9 mouse cellular contexts compared by ENCODE assay signal in the genomic region with DNA sequence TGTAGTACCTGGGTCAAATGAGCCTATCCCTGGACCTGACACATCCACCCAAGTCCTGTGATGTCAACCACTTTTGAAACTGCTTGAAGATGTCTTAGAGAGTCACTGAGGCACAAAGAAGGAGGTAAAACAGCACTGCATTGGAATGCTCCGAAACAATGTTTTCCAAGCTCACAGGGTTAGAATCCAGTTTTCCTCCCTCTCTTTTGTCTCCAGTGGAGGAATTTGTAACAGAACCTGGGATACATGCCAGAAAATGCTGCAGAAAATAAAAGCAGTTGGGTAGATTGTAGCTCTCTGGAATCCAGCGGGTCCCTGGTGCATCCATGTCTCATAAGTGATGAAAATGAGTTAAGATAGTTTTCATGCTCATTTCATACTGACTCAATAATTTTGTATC.
A peak's percentile ranks its signal among the peaks of the same experiment; 100 is the strongest.
DNase-seq lines count a peak whose midpoint lies in the region; ATAC-seq and TF ChIP-seq lines count a peak whose summit lies in the region.
"Had no signal": no experiment of that assay in that cellular context is flagged by ENCODE, and none has a peak within 500 bp of the region (broad histone marks: within the 10 kb centered on the region; RNA-seq: fewer than 3 reads in every experiment).

No protein-coding gene starts in this region.

- H3K27me3 ChIP-seq in hindbrain, embryonic 14.5 days (ENCODE audit: control insufficient read depth, insufficient read depth, low read length) = no peaks in the 10 kb centered on the region
- H3K27me3 ChIP-seq in hindbrain, embryonic 13.5 days = no peaks in the 10 kb centered on the region
- H3K27me3 ChIP-seq in lung, embryonic 15.5 days = no peaks in the 10 kb centered on the region
- no peaks in the 10 kb centered on the region for H3K27me3 ChIP-seq in cerebellum, adult 2 months (ENCODE audit: control insufficient read depth, insufficient read depth, low read length)

- no peak overlapping the region for H3K27ac ChIP-seq in hindbrain, embryonic 14.5 days
- no peak overlapping the region for H3K27ac ChIP-seq in hindbrain, embryonic 13.5 days
- peak overlapping the region; percentile 34 for H3K27ac ChIP-seq in lung, embryonic 15.5 days
- peak overlapping the region; percentile 42; the same call in 1 of the 2 replicates for H3K27ac ChIP-seq in embryonic fibroblast, embryonic 13.5 days (ENCODE audit: insufficient read depth, low read length)
- H3K27ac ChIP-seq in cerebellum, adult 2 months (ENCODE audit: insufficient read depth, low read length) = no peak overlapping the region

- H3K4me2 ChIP-seq in hindbrain, embryonic 14.5 days (replicated peaks) = no peak overlapping the region
- no peak overlapping the region for H3K4me2 ChIP-seq in hindbrain, embryonic 13.5 days
- no peak overlapping the region for H3K4me2 ChIP-seq in lung, embryonic 15.5 days

- no peak for TF ChIP-seq CTCF in embryonic fibroblast, embryonic 13.5 days (IDR thresholded peaks at IDR 0.05; ENCODE audit: borderline replicate concordance, insufficient read depth, low read length)
- TF ChIP-seq CTCF in cerebellum, adult 2 months (IDR thresholded peaks at IDR 0.05; ENCODE audit: borderline replicate concordance, insufficient read depth, low read depth, low read length) = no peak

- H3K4me3 ChIP-seq in hindbrain, embryonic 14.5 days (replicated peaks; ENCODE audit: low read length) = no peak overlapping the region
- no peak overlapping the region for H3K4me3 ChIP-seq in hindbrain, embryonic 13.5 days
- no peak overlapping the region for H3K4me3 ChIP-seq in lung, embryonic 15.5 days
- H3K4me3 ChIP-seq in embryonic fibroblast, embryonic 13.5 days (ENCODE audit: insufficient read depth, low read length) = no peak overlapping the region
- H3K4me3 ChIP-seq in cerebellum, adult 2 months (replicated peaks; ENCODE audit: insufficient read depth, low read depth, low read length) = no peak overlapping the region

- no peak for TF ChIP-seq POLR2A in embryonic fibroblast, embryonic 13.5 days (IDR thresholded peaks at IDR 0.05; ENCODE audit: low read depth, low read length)
- no peak for TF ChIP-seq POLR2A in cerebellum, adult 2 months (IDR thresholded peaks at IDR 0.05; ENCODE audit: borderline replicate concordance, insufficient read depth, low read length)

- peak; percentile 35 for DNase-seq in hindbrain, embryonic 14.5 days (ENCODE audit: low spot score)
- DNase-seq in lung, postnatal 36 days = no peak
- DNase-seq in brain, adult 2 months (ENCODE audit: low read depth, low spot score) = peak; percentile 60
- DNase-seq in cerebellum, adult 2 months = no peak
- DNase-seq: cerebellum, postnatal 10 days had no signal

- ATAC-seq in hindbrain, embryonic 14.5 days (ENCODE audit: low FRiP score) = no peak
- no peak for ATAC-seq in hindbrain, embryonic 13.5 days (ENCODE audit: low FRiP score)
- ATAC-seq in lung, embryonic 15.5 days (ENCODE audit: borderline replicate concordance, extremely low read depth, low FRiP score, low TSS enrichment) = no peak
- ATAC-seq: hindbrain, embryonic 16.5 days had no signal

- H3K36me3 ChIP-seq in hindbrain, embryonic 14.5 days (replicated peaks; ENCODE audit: control insufficient read depth, insufficient read depth) = no peaks in the 10 kb centered on the region
- no peaks in the 10 kb centered on the region for H3K36me3 ChIP-seq in hindbrain, embryonic 13.5 days
- no peaks in the 10 kb centered on the region for H3K36me3 ChIP-seq in lung, embryonic 15.5 days

- no peaks in the 10 kb centered on the region for H3K9me3 ChIP-seq in hindbrain, embryonic 14.5 days (ENCODE audit: control insufficient read depth, low read length)
- H3K9me3 ChIP-seq in hindbrain, embryonic 13.5 days = no peaks in the 10 kb centered on the region
- H3K9me3 ChIP-seq in lung, embryonic 15.5 days = no peaks in the 10 kb centered on the region

- WGBS in hindbrain, embryonic 14.5 days = 66% methylated on average over 2 of the region's 2 CpGs
- WGBS in hindbrain, embryonic 13.5 days = 79% methylated on average over 2 of the region's 2 CpGs
- WGBS in lung, embryonic 15.5 days = 27% methylated on average over 2 of the region's 2 CpGs
- WGBS in cerebellum, adult 2 months = 30% methylated on average over 2 of the region's 2 CpGs

- no peaks in the 10 kb centered on the region for H3K4me1 ChIP-seq in hindbrain, embryonic 14.5 days (replicated peaks; ENCODE audit: control insufficient read depth, insufficient read depth, low read length)
- 0 out of 2 replicates have a peak, but pooled peaks cover 3% of the 10 kb centered on the region for H3K4me1 ChIP-seq in hindbrain, embryonic 13.5 days (replicated peaks)
- H3K4me1 ChIP-seq in lung, embryonic 15.5 days = peaks cover 7% of the 10 kb centered on the region
- H3K4me1 ChIP-seq in embryonic fibroblast, embryonic 13.5 days (ENCODE audit: control insufficient read depth, insufficient read depth, low read length) = peaks cover 4% of the 10 kb centered on the region
- no peaks in the 10 kb centered on the region for H3K4me1 ChIP-seq in cerebellum, adult 2 months (ENCODE audit: control insufficient read depth, insufficient read depth, low read length)

- H3K9ac ChIP-seq in hindbrain, embryonic 14.5 days = no peak overlapping the region
- H3K9ac ChIP-seq in hindbrain, embryonic 13.5 days = no peak overlapping the region
- no peak overlapping the region for H3K9ac ChIP-seq in lung, embryonic 15.5 days

Comparison
In these comparisons a context has a peak if more than half of its experiments do, and no peak if none do; other contexts are left out.
1. DNase-seq: peak in hindbrain, embryonic 14.5 days (single experiment) and brain, adult 2 months (single experiment); none in lung, postnatal 36 days (single experiment) and cerebellum, adult 2 months (0 of 2).
2. H3K27ac ChIP-seq: peak in lung, embryonic 15.5 days (single experiment) and embryonic fibroblast, embryonic 13.5 days (single experiment); none in hindbrain, embryonic 14.5 days (single experiment), hindbrain, embryonic 13.5 days (single experiment) and cerebellum, adult 2 months (single experiment).